Mouse (Mus musculus) kidney, embryonic 14.5 days (tissue): ENCODE data around the gene Usp17ld. TPM values are rescaled to one million over a fixed set of nuclear protein-coding genes. Genes with fewer than 3 reads are reported as not detected.
"Not testable (repeated sequence)": the region's sequence is repeated elsewhere in the genome, so short reads cannot be mapped to it uniquely, and the experiment has no call there.

Source experiments
- ATAC-seq: fragments of 200-750 bp; cut with Nextera tagmentation; 2 replicates; pipeline ENCODE4 v1.8.0; 2017; ENCODE audit warnings: moderate number of reproducible peaks, mild to moderate bottlenecking, moderate TSS enrichment, moderate library complexity; ENCODE audit not compliant: low FRiP score, low TSS enrichment
- H3K27ac ChIP-seq: fragments of 300-500 bp; sonication (generic); 2 replicates; pipeline ENCODE4 v1.5.1; 2014; ENCODE audit warnings: low read depth, mild to moderate bottlenecking, low read length, moderate library complexity, mixed read lengths
- H3K27me3 ChIP-seq: fragments of 300-500 bp; sonication (generic); 2 replicates; pipeline ENCODE4 v1.6.1; 2014; ENCODE audit warnings: mild to moderate bottlenecking, low read length; ENCODE audit not compliant: control insufficient read depth, insufficient read depth
- H3K36me3 ChIP-seq: fragments of 300-500 bp; sonication (generic); 2 replicates; pipeline ENCODE4 v1.6.1; 2014; ENCODE audit warnings: low read length, mixed read lengths; ENCODE audit not compliant: control insufficient read depth, insufficient read depth
- H3K4me1 ChIP-seq: fragments of 300-500 bp; sonication (generic); 2 replicates; pipeline ENCODE4 v1.6.1; 2014; ENCODE audit warnings: low read length, mixed read lengths; ENCODE audit not compliant: control insufficient read depth, insufficient read depth
- H3K4me2 ChIP-seq: fragments of 300-500 bp; sonication (generic); replicated peaks from 2 replicates; pipeline ENCODE4 v1.6.1; 2014; ENCODE audit warnings: low read depth, mild to moderate bottlenecking, low read length
- H3K4me3 ChIP-seq: fragments of 300-500 bp; sonication (generic); 2 replicates; pipeline ENCODE4 v1.5.1; 2014; ENCODE audit warnings: mild to moderate bottlenecking, low read length
- H3K9ac ChIP-seq: fragments of 300-500 bp; sonication (generic); 2 replicates; pipeline ENCODE4 v1.6.1; 2014; ENCODE audit warnings: low read depth, mild to moderate bottlenecking, low read length, moderate library complexity
- H3K9me3 ChIP-seq: fragments of 300-500 bp; sonication (generic); 2 replicates; pipeline ENCODE4 v1.6.1; 2016; ENCODE audit warnings: low read length; ENCODE audit not compliant: control insufficient read depth
- WGBS: fragments of 180-500 bp; shearing (Covaris S2); extraction: QIAGEN DNeasy Blood & Tissue Kit; methylation state at CpG from one replicate; pipeline ENCODE4 v1.1.7; 2014; 5-methylcytosine and 5-hydroxymethylcytosine counted together
- microRNA-seq: library from miRNA; unstranded; fragments of <30 nt; microRNA quantifications from one replicate; pipeline ENCODE4, GENCODE M21; 2016
- polyA plus RNA-seq: library from polyadenylated mRNA; unstranded; fragments of >200 nt; fragmentation: Nextera tagmentation; extraction: Ambion mirVana; gene quantifications from 2 replicates; pipeline ENCODE4 v1.2.1, GENCODE M21; 2014

The Usp17ld gene
- not detected in 2 replicates for polyA plus RNA-seq

DNA sequence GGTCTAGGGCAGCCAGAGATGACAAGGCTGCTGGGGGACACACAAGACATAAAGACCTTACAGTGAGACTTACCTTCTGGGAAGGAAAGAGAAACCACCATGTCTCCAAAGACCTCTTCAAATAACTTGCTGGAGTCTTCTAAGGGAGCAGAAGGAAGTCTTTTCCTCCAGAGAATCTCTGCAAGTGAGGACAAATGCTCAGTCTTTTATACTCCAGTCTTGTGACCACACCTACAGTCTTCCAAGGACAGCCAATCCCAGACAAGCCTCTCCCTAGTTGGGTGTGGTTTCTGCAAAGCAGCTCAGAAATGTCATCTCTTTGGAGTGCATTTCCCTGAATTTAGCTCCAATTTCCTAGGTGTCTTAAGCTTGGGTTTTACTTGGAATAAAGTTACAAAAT is at the start of gene Usp17ld:
Usp17ld (minus strand) TSS at position 101 of the 400 bp plus-strand sequence.
- H3K27me3 ChIP-seq, H3K36me3 ChIP-seq, ATAC-seq, H3K9ac ChIP-seq, H3K27ac ChIP-seq, H3K4me2 ChIP-seq, H3K9me3 ChIP-seq, H3K4me1 ChIP-seq, H3K4me3 ChIP-seq: not testable (repeated sequence)

DNA sequence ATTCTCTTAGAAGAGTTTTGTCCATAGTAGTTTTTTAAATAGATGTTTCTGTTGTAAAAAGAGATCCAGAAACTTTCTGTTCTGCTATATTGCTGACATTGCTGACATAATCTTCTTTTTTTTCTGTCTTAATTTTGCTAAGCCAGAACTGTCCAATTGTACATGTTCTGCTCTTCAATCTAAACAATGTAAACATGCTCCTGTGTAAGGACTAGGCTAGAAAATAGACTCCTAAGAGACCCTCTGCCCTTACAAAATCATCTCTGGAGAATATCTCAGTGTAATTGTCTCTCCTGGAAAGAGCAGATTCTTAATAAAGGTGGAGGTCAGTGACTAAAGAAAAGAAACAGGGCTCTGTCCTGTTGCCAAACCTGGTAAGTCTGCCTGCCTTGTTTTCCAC is 35.6 kb downstream of the Usp17ld start, which contains the start of gene Olfr594:
Olfr594 (plus strand) TSS at position 301 of the 400 bp plus-strand sequence.
- Histone ChIP-seq H3K36me3 (no peaks in the 10 kb centered on the region), H3K27ac (no peak within 1 kb of the TSS), H3K27me3 (no peaks in the 10 kb centered on the region), H3K4me3 (no peak within 1 kb of the TSS), H3K4me2 (no peak within 1 kb of the TSS), H3K9me3 (no peaks in the 10 kb centered on the region), H3K4me1 (no peaks in the 10 kb centered on the region), H3K9ac (no peak within 1 kb of the TSS)
- no peak for ATAC-seq

DNA sequence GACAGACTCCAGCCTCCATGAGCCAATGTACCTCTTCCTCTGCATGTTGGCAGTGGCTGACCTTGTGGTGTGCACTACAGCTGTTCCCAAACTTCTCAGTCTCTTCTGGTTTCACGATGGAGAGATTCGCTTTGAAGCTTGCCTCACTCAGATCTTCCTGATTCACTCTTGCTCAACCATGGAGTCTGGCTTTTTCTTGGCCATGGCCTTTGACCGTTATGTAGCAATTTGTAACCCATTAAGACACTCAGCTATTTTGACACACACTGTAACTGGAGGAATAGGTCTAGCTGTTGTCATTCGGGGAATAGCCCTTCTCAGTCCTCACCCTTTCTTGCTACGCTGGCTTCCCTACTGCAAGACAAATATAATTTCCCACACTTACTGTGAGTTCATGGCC is 40.3 kb downstream of the Usp17ld start:
- H3K36me3 ChIP-seq, H3K4me2 ChIP-seq, H3K27ac ChIP-seq, ATAC-seq, H3K9me3 ChIP-seq, H3K27me3 ChIP-seq, H3K9ac ChIP-seq, H3K4me1 ChIP-seq, H3K4me3 ChIP-seq: not testable (repeated sequence)
- WGBS: 89% methylated on average over 5 of the region's 5 CpGs

DNA sequence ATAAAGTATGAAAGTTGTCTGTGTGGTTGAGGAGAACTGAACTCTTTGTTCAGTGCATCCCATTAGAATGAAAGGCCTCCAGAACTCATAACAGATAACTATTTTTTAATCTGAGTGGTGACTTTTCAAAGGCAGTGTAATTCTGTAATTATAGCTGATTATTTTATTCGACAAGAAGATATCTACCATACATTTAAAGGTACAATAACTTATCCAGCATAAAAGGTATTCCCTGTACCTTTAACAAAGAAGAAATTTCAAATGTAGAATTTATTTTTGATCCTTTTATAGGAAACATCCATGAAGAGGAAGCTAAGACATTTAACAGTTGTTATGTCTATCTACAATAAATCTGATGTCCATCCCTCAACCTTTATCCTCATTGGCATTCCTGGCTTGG is 40.7 kb downstream of the Usp17ld start, which contains the start of gene Olfr593:
Olfr593 (plus strand) TSS at position 301 of the 400 bp plus-strand sequence.
- no peak for ATAC-seq
- Histone ChIP-seq H3K36me3 (no peaks in the 10 kb centered on the region), H3K27ac (no peak within 1 kb of the TSS), H3K4me1 (no peaks in the 10 kb centered on the region), H3K4me2 (no peak within 1 kb of the TSS), H3K27me3 (no peaks in the 10 kb centered on the region), H3K9me3 (no peaks in the 10 kb centered on the region), H3K9ac (no peak within 1 kb of the TSS), H3K4me3 (no peak within 1 kb of the TSS)
- 71% methylated on average over 1 of the region's 1 CpGs for WGBS

Small RNA genes within 50 kb of the gene (microRNA-seq; reads per million reads assigned to microRNA genes)
- gene Gm23550 (not detected), gene Gm25171 (not detected)

Other genes starting within 250 kb of the Usp17ld start
- not detected in 2 replicates for gene Olfr582, start 214.5 kb downstream of the Usp17ld start, polyA plus RNA-seq
- not detected in 2 replicates for gene Olfr583, start 201.2 kb downstream of the Usp17ld start, polyA plus RNA-seq
- not detected in 2 replicates for gene Olfr584, start 170.6 kb downstream of the Usp17ld start, polyA plus RNA-seq
- not detected in 2 replicates for gene Olfr585, start 154.8 kb downstream of the Usp17ld start, polyA plus RNA-seq
- not detected in 2 replicates for gene Olfr586, start 126.9 kb downstream of the Usp17ld start, polyA plus RNA-seq
- not detected in 2 replicates for gene Olfr588-ps1, start 111.6 kb downstream of the Usp17ld start, polyA plus RNA-seq
- not detected in 2 replicates for gene Olfr589, start 96.1 kb downstream of the Usp17ld start, polyA plus RNA-seq
- gene Olfr591, start 74.2 kb downstream of the Usp17ld start, polyA plus RNA-seq: not detected in 2 replicates
- not detected in 2 replicates for gene Olfr592, start 67.7 kb downstream of the Usp17ld start, polyA plus RNA-seq
- not detected in 2 replicates for gene Olfr593, start 40.6 kb downstream of the Usp17ld start, polyA plus RNA-seq
- not detected in 2 replicates for gene Olfr594, start 35.5 kb downstream of the Usp17ld start, polyA plus RNA-seq
- gene Olfr596, start 53.1 kb upstream of the Usp17ld start, polyA plus RNA-seq: not detected in 2 replicates
- not detected in 2 replicates for gene Olfr597, start 63.8 kb upstream of the Usp17ld start, polyA plus RNA-seq
- gene Olfr598, start 71.1 kb upstream of the Usp17ld start, polyA plus RNA-seq: not detected in 2 replicates
- gene Olfr599, start 83.4 kb upstream of the Usp17ld start, polyA plus RNA-seq: not detected in 2 replicates
- gene Olfr600, start 97.2 kb upstream of the Usp17ld start, polyA plus RNA-seq: not detected in 2 replicates
- not detected in 2 replicates for gene Olfr601, start 110.2 kb upstream of the Usp17ld start, polyA plus RNA-seq
- gene Olfr603, start 133.7 kb upstream of the Usp17ld start, polyA plus RNA-seq: not detected in 2 replicates
- not detected in 2 replicates for gene Usp17lc, start 162.6 kb upstream of the Usp17ld start, polyA plus RNA-seq
- not detected in 2 replicates for gene Olfr605, start 192.9 kb upstream of the Usp17ld start, polyA plus RNA-seq
- not detected in 2 replicates for gene Olfr606, start 196.5 kb upstream of the Usp17ld start, polyA plus RNA-seq
- gene Olfr607, start 211.6 kb upstream of the Usp17ld start, polyA plus RNA-seq: not detected in 2 replicates
- gene Olfr608, start 217.4 kb upstream of the Usp17ld start, polyA plus RNA-seq: not detected in 2 replicates
- gene Olfr609, start 245.6 kb upstream of the Usp17ld start, polyA plus RNA-seq: not detected in 2 replicates